Mouse (Mus musculus) spleen, adult 2 months (tissue): Measurements from ENCODE around the gene Egln1.

Source experiments
- CTCF ChIP-seq: fragments of 200-500 bp; IDR thresholded peaks from 2 replicates; pipeline ENCODE4 v1.5.1; 2011; ENCODE audit warnings: mild to moderate bottlenecking, inconsistent platforms; ENCODE audit not compliant: insufficient read depth, insufficient read length, insufficient replicate concordance; ENCODE audit errors: extremely low read depth
- POLR2A ChIP-seq: fragments of 200-500 bp; IDR thresholded peaks from 2 replicates; pipeline ENCODE4 v1.6.1; 2011; ENCODE audit warnings: low read depth, low read length, inconsistent platforms

GRCm38 (mm10) chr8:124898251-124898905 lies 50.7 kb downstream of the Egln1 start:
- TF ChIP-seq CTCF, result no peak
- no peak for TF ChIP-seq POLR2A
